Comparison of ENCODE assay signal across 8 mouse cellular contexts in genomic region chr15:25995521-25995920, GRCm38 (mm10). TPM values are rescaled to one million over a fixed set of nuclear protein-coding genes. Genes with fewer than 3 reads are reported as not detected.
DNase-seq lines count a peak whose midpoint lies in the region; ATAC-seq and TF ChIP-seq lines count a peak whose summit lies in the region.

No protein-coding gene starts in this region.

- ATAC-seq in intestine, postnatal 0 days: no peak
- no peak for ATAC-seq in intestine, embryonic 16.5 days
- ATAC-seq in CD4-positive, CD25-positive, alpha-beta regulatory T cell, adult 4 months: peak; percentile 33
- peak; percentile 86 for ATAC-seq in midbrain, embryonic 16.5 days

- no peak for DNase-seq in ovary, postnatal 36 days (ENCODE audit: low spot score)
- no peak for DNase-seq in adrenal gland, adult 2 months
- no peak for DNase-seq in left cerebral cortex, adult 18-20 months (ENCODE audit: low spot score in 2 of 2)

- TF ChIP-seq CTCF in intestine, postnatal 0 days (IDR thresholded peaks at IDR 0.05; ENCODE audit: low read depth): peak; percentile 79
- TF ChIP-seq CTCF in cortical plate, adult 2 months (IDR thresholded peaks at IDR 0.05; ENCODE audit: extremely low read depth, insufficient read depth, low read length): peak; percentile 13; the same call in 1 of the 2 replicates

- no peak overlapping the region for H3K4me2 ChIP-seq in intestine, postnatal 0 days (replicated peaks; ENCODE audit: low read depth)
- H3K4me2 ChIP-seq in intestine, embryonic 16.5 days (ENCODE audit: low read depth, low read length): no peak overlapping the region
- H3K4me2 ChIP-seq in midbrain, embryonic 16.5 days (ENCODE audit: low read length): no peak overlapping the region

- H3K4me1 ChIP-seq in intestine, postnatal 0 days (replicated peaks; ENCODE audit: control insufficient read depth, insufficient read depth, low read length): no peaks in the 10 kb centered on the region
- H3K4me1 ChIP-seq in intestine, embryonic 16.5 days (ENCODE audit: control insufficient read depth, insufficient read depth, low read length): no peaks in the 10 kb centered on the region
- no peaks in the 10 kb centered on the region for H3K4me1 ChIP-seq in cortical plate, adult 2 months (ENCODE audit: control insufficient read depth, insufficient read depth, low read length)
- no peaks in the 10 kb centered on the region for H3K4me1 ChIP-seq in midbrain, embryonic 16.5 days (ENCODE audit: control insufficient read depth, insufficient read depth, low read length)

- no peak overlapping the region for H3K9ac ChIP-seq in intestine, postnatal 0 days (ENCODE audit: low read depth, low read length)
- no peak overlapping the region for H3K9ac ChIP-seq in intestine, embryonic 16.5 days (ENCODE audit: low read depth, low read length)
- no peak overlapping the region for H3K9ac ChIP-seq in midbrain, embryonic 16.5 days (ENCODE audit: low read depth, low read length)

- H3K9me3 ChIP-seq in intestine, postnatal 0 days (ENCODE audit: control insufficient read depth): no peaks in the 10 kb centered on the region
- H3K9me3 ChIP-seq in intestine, embryonic 16.5 days (ENCODE audit: control insufficient read depth, low read length): no peaks in the 10 kb centered on the region
- no peaks in the 10 kb centered on the region for H3K9me3 ChIP-seq in midbrain, embryonic 16.5 days (replicated peaks; ENCODE audit: control insufficient read depth, low read length, poor library complexity, severe bottlenecking)

- H3K4me3 ChIP-seq in intestine, postnatal 0 days (ENCODE audit: low read depth, low read length): no peak overlapping the region
- no peak overlapping the region for H3K4me3 ChIP-seq in intestine, embryonic 16.5 days (ENCODE audit: low read length)
- no peak overlapping the region for H3K4me3 ChIP-seq in cortical plate, adult 2 months (ENCODE audit: insufficient read depth, low read length)
- no peak overlapping the region for H3K4me3 ChIP-seq in midbrain, embryonic 16.5 days (ENCODE audit: low read depth, low read length)

- no peak for TF ChIP-seq POLR2A in cortical plate, adult 2 months (IDR thresholded peaks at IDR 0.05; ENCODE audit: extremely low read depth, insufficient read depth, low read length)

- H3K36me3 ChIP-seq in intestine, postnatal 0 days (ENCODE audit: control insufficient read depth, insufficient read depth): peaks cover 44% of the 10 kb centered on the region
- peaks cover 6% of the 10 kb centered on the region for H3K36me3 ChIP-seq in intestine, embryonic 16.5 days (ENCODE audit: control insufficient read depth, insufficient read depth, low read length)
- H3K36me3 ChIP-seq in midbrain, embryonic 16.5 days (ENCODE audit: control insufficient read depth, insufficient read depth, low read length): peaks cover 17% of the 10 kb centered on the region

- no peaks in the 10 kb centered on the region for H3K27me3 ChIP-seq in intestine, postnatal 0 days (replicated peaks; ENCODE audit: control insufficient read depth, insufficient read depth, low read length)
- H3K27me3 ChIP-seq in intestine, embryonic 16.5 days (replicated peaks; ENCODE audit: control insufficient read depth, insufficient read depth, low read length): no peaks in the 10 kb centered on the region
- H3K27me3 ChIP-seq in midbrain, embryonic 16.5 days (ENCODE audit: control insufficient read depth, insufficient read depth, low read depth, low read length): no peaks in the 10 kb centered on the region

- no peak overlapping the region for H3K27ac ChIP-seq in intestine, postnatal 0 days (ENCODE audit: low read depth, low read length)
- no peak overlapping the region for H3K27ac ChIP-seq in intestine, embryonic 16.5 days (ENCODE audit: low read length)
- H3K27ac ChIP-seq in cortical plate, adult 2 months (ENCODE audit: insufficient read depth, low read length): no peak overlapping the region
- H3K27ac ChIP-seq in midbrain, embryonic 16.5 days (ENCODE audit: low read length): no peak overlapping the region

- WGBS in intestine, postnatal 0 days: 41% methylated on average over 2 of the region's 2 CpGs
- 48% methylated on average over 2 of the region's 2 CpGs for WGBS in intestine, embryonic 16.5 days
- WGBS in midbrain, embryonic 16.5 days: 39% methylated on average over 2 of the region's 2 CpGs

RNA-seq across cellular contexts. Expression of gene Zfp622, which starts 11.4 kb away (rescaled TPM):
- polyA plus RNA-seq in intestine, postnatal 0 days (2015; fragmentation: Nextera tagmentation; extraction: Ambion mirVana): 23.3 and 24.4 TPM in 2 replicates
- polyA plus RNA-seq in intestine, embryonic 16.5 days (2015; fragmentation: Nextera tagmentation; extraction: Ambion mirVana): 22.3 and 25.0 TPM in 2 replicates
- 10 to 100 TPM in 1 of 2 experiments, 1 to 10 TPM in 1; 6.3 to 18.1 TPM for polyA plus RNA-seq in CD4-positive, CD25-positive, alpha-beta regulatory T cell, adult 4 months (2017; shearing (Covaris generic))
- 34.7 and 36.5 TPM in 2 replicates for polyA plus RNA-seq in cortical plate, adult 2 months (2012; rRNA removed)
- polyA plus RNA-seq in midbrain, embryonic 16.5 days (2015; fragmentation: Nextera tagmentation; extraction: Ambion mirVana): 26.3 and 28.2 TPM in 2 replicates
- 10 to 100 TPM; 30.1 to 40.1 TPM for total RNA-seq in adrenal gland, adult 2 months (2021)
- polyA plus RNA-seq in adrenal gland, adult 2 months (2012; rRNA removed): 26.8 TPM in 2 replicates
- total RNA-seq in left cerebral cortex, adult 18-20 months (2021): 10 to 100 TPM; 48.5 to 56.6 TPM

Comparison
In these comparisons a context has a peak if more than half of its experiments do, and no peak if none do; other contexts are left out.
1. ATAC-seq: peak in CD4-positive, CD25-positive, alpha-beta regulatory T cell, adult 4 months (single experiment) and midbrain, embryonic 16.5 days (single experiment); none in intestine, postnatal 0 days (single experiment) and intestine, embryonic 16.5 days (single experiment).